Mouse (Mus musculus) T-helper 17 cell (primary cell): ENCODE data around the gene Gm12184.

Experiments
- in situ Hi-C, 2 experiments: fragments of 300-600 bp; cut with MboI, MseI; formaldehyde crosslinking; loops; 1 replicate in 1 of 2; 2 replicates in 1 of 2; pipeline ENCODE4 v1.15.1; 2025; ENCODE audit warnings: high pct_unique_total_duplicates in 2 of 2

The Gm12184 gene

DNA sequence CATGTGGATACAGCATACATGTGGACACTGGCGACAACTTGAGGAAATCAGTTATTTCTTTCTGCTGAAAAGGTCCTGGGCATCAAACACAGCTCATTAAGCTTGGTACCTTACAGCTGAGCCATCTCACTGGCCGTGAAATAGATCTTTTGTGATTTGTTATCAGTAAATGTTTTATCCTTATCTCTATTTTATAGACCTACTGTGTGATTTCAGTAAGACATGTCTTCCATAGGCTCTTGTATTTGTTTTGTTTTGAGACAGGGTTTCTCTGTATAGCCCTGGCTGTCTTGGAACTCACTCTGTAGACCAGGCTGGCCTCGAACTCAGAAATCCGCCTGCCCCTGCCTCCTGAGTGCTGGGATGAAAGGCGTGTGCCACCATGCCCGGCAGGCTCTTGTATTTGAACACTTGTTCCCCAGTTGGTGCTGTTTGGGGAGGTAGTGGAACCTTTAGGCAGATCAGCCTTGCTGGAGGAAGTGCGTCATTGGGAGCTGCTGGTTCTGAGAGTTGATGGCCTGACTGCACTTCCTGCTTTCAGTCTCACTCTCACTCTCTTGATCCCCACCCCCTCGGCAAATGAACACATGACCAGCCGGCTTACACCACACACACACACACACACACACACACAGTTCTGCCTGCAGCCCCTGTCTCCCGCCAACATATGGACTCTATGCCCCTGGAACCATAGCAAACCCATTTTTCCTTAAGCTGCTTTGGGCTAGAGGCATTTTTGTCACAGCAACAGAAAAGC lies 38.8 kb downstream of the Gm12184 start:
- in situ Hi-C loops: loop anchor here (5.0 kb wide), 2 partner anchors 310 to 460 kb away; no protein-coding TSS in a partner anchor

DNA sequence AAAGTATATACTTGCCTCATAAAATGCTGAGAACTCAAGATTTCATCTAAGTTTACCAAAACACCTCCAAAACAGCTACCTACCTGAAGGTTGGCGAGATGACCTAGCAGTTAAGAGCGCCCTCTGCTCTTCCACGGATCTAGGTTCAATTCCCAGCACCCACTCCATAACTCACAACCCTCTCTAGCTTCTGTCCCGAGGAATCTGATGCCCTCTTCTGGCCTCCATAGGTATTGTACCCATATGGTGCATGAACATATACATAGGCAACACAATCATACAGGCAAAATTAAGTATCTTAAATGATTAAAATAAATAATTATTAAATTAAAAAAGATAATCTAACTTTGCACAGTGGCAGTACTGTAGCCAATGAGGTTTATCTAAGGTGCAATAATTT lies 44.2 kb downstream of the Gm12184 start:
- in situ Hi-C loops: no loop called here

DNA sequence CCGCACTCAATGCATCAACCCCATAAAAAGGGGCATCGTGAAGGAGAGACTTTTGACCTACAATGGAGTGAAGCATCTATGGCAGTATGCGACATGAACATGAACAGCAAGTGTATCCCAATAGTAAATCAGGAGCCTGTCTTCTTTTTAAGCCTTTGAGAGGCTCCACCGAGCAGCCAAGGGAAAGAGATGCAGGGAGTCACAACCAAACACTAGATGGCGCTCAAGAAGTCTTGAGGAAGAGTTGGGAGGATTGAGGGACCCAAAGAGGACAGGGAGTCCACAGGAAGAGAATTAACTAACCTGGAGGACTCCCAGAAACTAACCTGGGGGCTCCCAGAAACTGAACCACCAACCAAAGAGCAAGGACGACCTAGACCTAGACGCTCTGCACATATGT lies 47.0 kb downstream of the Gm12184 start:
- in situ Hi-C loops: no loop called here

DNA sequence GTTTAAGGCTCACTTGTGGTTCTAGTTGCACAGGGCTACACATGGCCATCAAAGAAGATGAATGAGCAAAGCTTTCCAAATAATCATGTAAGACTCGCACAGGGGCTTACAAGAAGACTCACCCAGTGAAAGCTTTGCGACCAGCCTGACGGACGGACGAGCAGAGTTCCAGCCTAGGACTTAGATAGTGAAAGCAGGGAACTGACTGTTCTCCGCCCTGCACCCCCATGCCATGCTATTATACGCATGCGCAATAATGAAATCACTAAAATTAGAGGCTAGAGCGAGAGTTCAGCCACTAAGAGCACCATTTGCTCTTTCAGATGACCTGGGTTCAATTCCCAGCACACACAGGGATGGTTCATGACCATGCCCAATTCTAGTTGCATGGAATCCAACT lies 49.2 kb downstream of the Gm12184 start:
- in situ Hi-C loops: no loop called here

DNA sequence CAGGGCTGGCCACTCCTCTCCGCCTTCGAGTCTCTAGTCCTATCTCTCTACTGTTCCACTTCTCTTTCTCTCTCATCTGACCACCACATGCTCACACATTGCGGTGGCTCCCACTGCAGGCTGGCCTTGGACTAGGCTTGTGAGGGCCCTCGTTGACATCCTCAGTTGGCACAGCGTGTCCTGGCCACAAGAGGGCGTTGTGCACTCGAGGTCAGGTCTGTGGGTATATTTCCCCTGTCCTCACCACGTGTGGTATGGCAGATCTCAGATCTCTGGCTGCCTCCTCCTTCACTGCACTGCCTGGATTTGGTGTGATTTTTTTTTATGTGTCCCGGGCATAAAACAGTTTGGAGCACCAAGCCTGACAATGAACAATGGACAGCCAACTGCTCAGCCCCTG lies 49.8 kb downstream of the Gm12184 start:
- in situ Hi-C loops: no loop called here

DNA sequence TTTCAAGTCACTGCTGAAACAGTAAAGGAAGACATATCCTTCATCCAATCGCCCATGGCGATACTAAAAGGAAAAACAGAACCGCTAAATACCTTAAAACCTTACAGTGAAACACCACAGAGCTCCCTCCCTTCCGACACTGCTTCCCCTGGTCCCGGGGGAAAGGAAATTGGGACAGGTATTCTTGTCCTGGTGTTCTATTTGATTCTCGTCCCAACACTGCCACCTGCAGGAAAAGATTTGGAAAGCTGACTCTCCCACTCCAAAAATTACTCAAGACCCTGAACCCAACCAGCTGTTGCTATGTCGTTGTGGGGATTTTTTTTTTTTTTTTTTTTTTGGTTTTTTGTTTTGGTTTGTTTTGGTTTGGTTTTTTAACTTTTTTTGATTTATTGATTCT lies 51.0 kb downstream of the Gm12184 start:
- in situ Hi-C loops: no loop called here
